Mouse (Mus musculus) adipocyte (in vitro differentiated cells): Measurements from ENCODE around the gene Pex12.
A peak's percentile ranks its signal among the peaks of the same experiment; 100 is the strongest.
"Not testable (repeated sequence)": the region's sequence is repeated elsewhere in the genome, so short reads cannot be mapped to it uniquely, and the experiment has no call there.

ENCODE experiments used
- DNase-seq: peaks from one replicate; pipeline ENCODE4 v3.0.0-alpha.2; 2016; ENCODE audit warnings: low spot score

Pex12 gene

GRCm38 (mm10) chr11:83302526-83303251 is at the start of gene Pex12:
Gene Pex12 (minus strand): TSS chr11:83302586.
- peak; percentile 96 for DNase-seq

GRCm38 (mm10) chr11:83341716-83342245 is 39.4 kb upstream of the Pex12 start:
- DNase-seq: peak; percentile 18

- no peak for DNase-seq
Observed at GRCm38 (mm10) chr11:83339705-83340104, 37.3 kb upstream of the Pex12 start.

GRCm38 (mm10) chr11:83335826-83336225 is 33.4 kb upstream of the Pex12 start:
- no peak for DNase-seq

GRCm38 (mm10) chr11:83327427-83327826 is 25.0 kb upstream of the Pex12 start:
- peak; percentile 84 for DNase-seq

- not testable (repeated sequence) for DNase-seq
Observed at GRCm38 (mm10) chr11:83326692-83327091, 24.3 kb upstream of the Pex12 start.

- DNase-seq: no peak
Observed at GRCm38 (mm10) chr11:83319048-83319447, 16.7 kb upstream of the Pex12 start.

- no peak for DNase-seq
Observed at GRCm38 (mm10) chr11:83312471-83312870, 10.1 kb upstream of the Pex12 start.

- no peak for DNase-seq
Observed at GRCm38 (mm10) chr11:83306700-83307253, 4.4 kb upstream of the Pex12 start.

GRCm38 (mm10) chr11:83304485-83304884 is 2.1 kb upstream of the Pex12 start:
- no peak for DNase-seq

- no peak for DNase-seq
Observed at GRCm38 (mm10) chr11:83303751-83304150, 1.4 kb upstream of the Pex12 start.

GRCm38 (mm10) chr11:83302124-83302523 is 262 bp downstream of the Pex12 start:
- DNase-seq: no peak

- DNase-seq: no peak
Observed at GRCm38 (mm10) chr11:83301431-83301831, 955 bp downstream of the Pex12 start.

- no peak for DNase-seq
Observed at GRCm38 (mm10) chr11:83299724-83300123, 2.7 kb downstream of the Pex12 start.

GRCm38 (mm10) chr11:83298225-83299195 is 3.9 kb downstream of the Pex12 start, which contains the start of gene Ap2b1:
Gene Ap2b1 (plus strand): TSS chr11:83299024.
- peak; percentile 93 for DNase-seq

GRCm38 (mm10) chr11:83297816-83298215 is 4.6 kb downstream of the Pex12 start:
- no peak for DNase-seq

GRCm38 (mm10) chr11:83294133-83294532 is 8.3 kb downstream of the Pex12 start:
- no peak for DNase-seq

- DNase-seq: no peak
Observed at GRCm38 (mm10) chr11:83293182-83293581, 9.2 kb downstream of the Pex12 start.

GRCm38 (mm10) chr11:83292251-83292587 is 10.2 kb downstream of the Pex12 start:
- peak; percentile 32 for DNase-seq

GRCm38 (mm10) chr11:83291375-83292250 is 10.8 kb downstream of the Pex12 start:
- peak; percentile 97 for DNase-seq

GRCm38 (mm10) chr11:83289633-83290032 is 12.8 kb downstream of the Pex12 start:
- DNase-seq: no peak
